Mouse (Mus musculus): ENCODE measurements at regions not wholly inside any gene's neighbourhood (a gene's known extent, or its start where the extent isn't known, plus 50 kb on each side); places are given as distances from the start of the nearest gene placed in this dataset.
"Not testable (repeated sequence)": the region's sequence is repeated elsewhere in the genome, so short reads cannot be mapped to it uniquely, and the experiment has no call there.

DNA sequence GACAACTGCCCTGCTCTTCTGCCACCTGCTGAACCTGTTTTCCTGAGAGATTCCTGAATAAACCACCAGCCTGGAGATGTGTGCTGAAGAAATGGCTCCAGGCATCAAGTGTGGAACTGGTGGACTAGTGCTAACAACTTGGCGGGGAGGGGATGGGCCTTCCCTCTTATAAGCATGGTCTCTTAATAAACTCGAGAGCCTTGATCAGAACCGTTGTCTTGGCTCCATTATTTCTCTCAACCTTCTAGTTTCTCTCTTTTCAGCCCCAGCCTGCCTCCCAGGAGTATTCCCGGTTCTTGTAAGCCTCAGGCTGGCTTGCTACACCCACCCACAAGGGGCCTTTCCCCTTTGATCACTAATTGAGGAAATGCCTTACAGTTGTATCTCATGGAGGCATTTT, 473.0 kb upstream of the Cntn5 start:
- 71% methylated on average over 4 of the region's 4 CpGs for WGBS
- Histone ChIP-seq H3K27me3 (ENCODE audit: control insufficient read depth, insufficient read depth, low read length) (no peaks in the 10 kb centered on the region), H3K4me3 (replicated peaks; ENCODE audit: low read length) (no peak overlapping the region), H3K36me3 (ENCODE audit: control insufficient read depth, insufficient read depth, low read length) (no peaks in the 10 kb centered on the region), H3K4me1 (ENCODE audit: control insufficient read depth, insufficient read depth, low read length) (no peaks in the 10 kb centered on the region), H3K4me2 (ENCODE audit: low read depth, low read length) (no peak overlapping the region), H3K27ac (ENCODE audit: low read length) (no peak overlapping the region), H3K9ac (ENCODE audit: low read length) (no peak overlapping the region), H3K9me3 (replicated peaks; ENCODE audit: control insufficient read depth, low read length) (no peaks in the 10 kb centered on the region)
- no peak for ATAC-seq (ENCODE audit: insufficient read depth, low FRiP score)

GRCm38 (mm10) chr9:11373294-11373903, 468.8 kb upstream of the Cntn5 start:
- no peak for ATAC-seq (ENCODE audit: insufficient read depth, low FRiP score)

GRCm38 (mm10) chr9:11368056-11368455, 463.5 kb upstream of the Cntn5 start:
- Histone ChIP-seq H3K4me2 (ENCODE audit: low read depth, low read length) (no peak overlapping the region), H3K4me1 (ENCODE audit: control insufficient read depth, insufficient read depth, low read length) (no peaks in the 10 kb centered on the region), H3K9ac (ENCODE audit: low read length) (no peak overlapping the region), H3K9me3 (replicated peaks; ENCODE audit: control insufficient read depth, low read length) (no peaks in the 10 kb centered on the region), H3K4me3 (replicated peaks; ENCODE audit: low read length) (no peak overlapping the region), H3K36me3 (ENCODE audit: control insufficient read depth, insufficient read depth, low read length) (no peaks in the 10 kb centered on the region), H3K27ac (ENCODE audit: low read length) (no peak overlapping the region), H3K27me3 (ENCODE audit: control insufficient read depth, insufficient read depth, low read length) (no peaks in the 10 kb centered on the region)
- 54% methylated on average over 1 of the region's 1 CpGs for WGBS
- no peak for ATAC-seq (ENCODE audit: insufficient read depth, low FRiP score)

More at GRCm38 (mm10) chr9:11373294-11373903, 468.8 kb upstream of the Cntn5 start:
- WGBS, result 86% methylated on average over 2 of the region's 2 CpGs
- no peaks in the 10 kb centered on the region for H3K9me3 ChIP-seq (replicated peaks; ENCODE audit: control insufficient read depth, low read length)
- no peak overlapping the region for H3K27ac ChIP-seq (ENCODE audit: low read length)
- no peaks in the 10 kb centered on the region for H3K27me3 ChIP-seq (ENCODE audit: control insufficient read depth, insufficient read depth, low read length)
- no peaks in the 10 kb centered on the region for H3K36me3 ChIP-seq (ENCODE audit: control insufficient read depth, insufficient read depth, low read length)
- no peak overlapping the region for H3K4me2 ChIP-seq (ENCODE audit: low read depth, low read length)
- H3K9ac ChIP-seq (ENCODE audit: low read length), result no peak overlapping the region
- no peak overlapping the region for H3K4me3 ChIP-seq (replicated peaks; ENCODE audit: low read length)
- no peaks in the 10 kb centered on the region for H3K4me1 ChIP-seq (ENCODE audit: control insufficient read depth, insufficient read depth, low read length)

- WGBS, result 73% methylated on average over 4 of the region's 4 CpGs
- no peak overlapping the region for H3K9ac ChIP-seq (ENCODE audit: low read length)
- H3K4me3 ChIP-seq (replicated peaks; ENCODE audit: low read length), result no peak overlapping the region
- no peak overlapping the region for H3K4me2 ChIP-seq (ENCODE audit: low read depth, low read length)
- no peak for ATAC-seq (ENCODE audit: insufficient read depth, low FRiP score)
- H3K4me1 ChIP-seq (ENCODE audit: control insufficient read depth, insufficient read depth, low read length), result no peaks in the 10 kb centered on the region
- no peaks in the 10 kb centered on the region for H3K27me3 ChIP-seq (ENCODE audit: control insufficient read depth, insufficient read depth, low read length)
- no peaks in the 10 kb centered on the region for H3K36me3 ChIP-seq (ENCODE audit: control insufficient read depth, insufficient read depth, low read length)
- H3K27ac ChIP-seq (ENCODE audit: low read length), result no peak overlapping the region
- no peaks in the 10 kb centered on the region for H3K9me3 ChIP-seq (replicated peaks; ENCODE audit: control insufficient read depth, low read length)
Measured at GRCm38 (mm10) chr9:11328900-11329299, 424.3 kb upstream of the Cntn5 start.

DNA sequence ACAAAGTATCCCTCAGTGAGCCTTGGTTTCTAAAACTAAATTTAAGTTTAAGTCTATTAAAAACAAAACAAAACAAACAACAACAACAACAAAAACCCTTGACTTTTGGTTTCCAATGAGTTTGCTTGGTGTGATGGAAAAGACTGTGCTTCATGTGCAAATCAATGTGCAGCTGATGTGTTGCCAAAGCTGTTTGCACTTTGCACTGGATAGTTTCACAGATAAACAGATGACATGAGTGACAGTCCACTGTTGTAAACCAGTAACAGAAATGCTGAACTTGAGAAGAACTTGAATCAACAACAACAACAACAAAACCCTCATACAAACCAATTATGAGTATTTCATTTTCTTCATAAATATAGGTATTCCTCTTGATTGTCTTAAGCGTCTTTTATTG, 412.6 kb upstream of the Cntn5 start:
- 72% methylated on average over 1 of the region's 1 CpGs for WGBS
- Histone ChIP-seq H3K4me2 (ENCODE audit: low read depth, low read length) (no peak overlapping the region), H3K27me3 (ENCODE audit: control insufficient read depth, insufficient read depth, low read length) (no peaks in the 10 kb centered on the region), H3K9ac (ENCODE audit: low read length) (no peak overlapping the region), H3K4me3 (replicated peaks; ENCODE audit: low read length) (no peak overlapping the region), H3K27ac (ENCODE audit: low read length) (no peak overlapping the region), H3K36me3 (ENCODE audit: control insufficient read depth, insufficient read depth, low read length) (no peaks in the 10 kb centered on the region), H3K4me1 (ENCODE audit: control insufficient read depth, insufficient read depth, low read length) (no peaks in the 10 kb centered on the region), H3K9me3 (replicated peaks; ENCODE audit: control insufficient read depth, low read length) (no peaks in the 10 kb centered on the region)
- no peak for ATAC-seq (ENCODE audit: insufficient read depth, low FRiP score)

GRCm38 (mm10) chr9:11297116-11297515, 392.5 kb upstream of the Cntn5 start:
- not testable (repeated sequence) for H3K4me1 ChIP-seq (ENCODE audit: control insufficient read depth, insufficient read depth, low read length); H3K9ac ChIP-seq (ENCODE audit: low read length); H3K4me2 ChIP-seq (ENCODE audit: low read depth, low read length); H3K36me3 ChIP-seq (ENCODE audit: control insufficient read depth, insufficient read depth, low read length); H3K27ac ChIP-seq (ENCODE audit: low read length); H3K9me3 ChIP-seq (replicated peaks; ENCODE audit: control insufficient read depth, low read length); H3K4me3 ChIP-seq (replicated peaks; ENCODE audit: low read length); ATAC-seq (ENCODE audit: insufficient read depth, low FRiP score); H3K27me3 ChIP-seq (ENCODE audit: control insufficient read depth, insufficient read depth, low read length)
- 92% methylated on average over 17 of the region's 17 CpGs for WGBS

DNA sequence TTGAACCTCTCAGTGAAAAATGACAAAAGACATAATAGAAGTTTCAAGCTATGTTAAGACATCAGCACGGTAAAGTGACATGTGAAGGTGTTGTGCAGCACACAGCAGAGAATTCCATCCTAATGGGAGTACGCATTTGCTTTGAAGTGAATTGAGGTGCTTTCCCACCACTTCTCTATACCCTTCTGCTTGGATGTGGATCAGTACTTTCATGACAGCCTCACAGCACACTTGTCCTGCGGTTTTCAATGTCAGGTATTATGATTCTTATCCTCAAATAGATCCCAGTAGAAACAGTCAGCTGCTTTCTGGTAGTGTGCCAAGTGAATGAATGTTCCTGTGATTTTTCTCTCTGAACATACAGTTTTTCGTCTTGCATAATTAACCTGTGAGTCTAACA, 380.6 kb upstream of the Cntn5 start:
- Histone ChIP-seq H3K27ac (ENCODE audit: low read length) (no peak overlapping the region), H3K4me1 (ENCODE audit: control insufficient read depth, insufficient read depth, low read length) (no peaks in the 10 kb centered on the region), H3K9me3 (replicated peaks; ENCODE audit: control insufficient read depth, low read length) (no peaks in the 10 kb centered on the region), H3K27me3 (ENCODE audit: control insufficient read depth, insufficient read depth, low read length) (no peaks in the 10 kb centered on the region), H3K36me3 (ENCODE audit: control insufficient read depth, insufficient read depth, low read length) (no peaks in the 10 kb centered on the region), H3K9ac (ENCODE audit: low read length) (no peak overlapping the region), H3K4me2 (ENCODE audit: low read depth, low read length) (no peak overlapping the region), H3K4me3 (replicated peaks; ENCODE audit: low read length) (no peak overlapping the region)
- WGBS, result 68% methylated on average over 4 of the region's 4 CpGs
- no peak for ATAC-seq (ENCODE audit: insufficient read depth, low FRiP score)

- H3K27ac ChIP-seq (ENCODE audit: low read length), result no peak overlapping the region
- no peaks in the 10 kb centered on the region for H3K4me1 ChIP-seq (ENCODE audit: control insufficient read depth, insufficient read depth, low read length)
- no peaks in the 10 kb centered on the region for H3K9me3 ChIP-seq (replicated peaks; ENCODE audit: control insufficient read depth, low read length)
- no peak for ATAC-seq (ENCODE audit: insufficient read depth, low FRiP score)
- H3K4me3 ChIP-seq (replicated peaks; ENCODE audit: low read length), result no peak overlapping the region
- H3K27me3 ChIP-seq (ENCODE audit: control insufficient read depth, insufficient read depth, low read length), result no peaks in the 10 kb centered on the region
- H3K4me2 ChIP-seq (ENCODE audit: low read depth, low read length), result no peak overlapping the region
- H3K9ac ChIP-seq (ENCODE audit: low read length), result no peak overlapping the region
- WGBS, result 61% methylated on average over 1 of the region's 1 CpGs
- no peaks in the 10 kb centered on the region for H3K36me3 ChIP-seq (ENCODE audit: control insufficient read depth, insufficient read depth, low read length)
Measured at GRCm38 (mm10) chr9:11284549-11284948, 380.0 kb upstream of the Cntn5 start.

DNA sequence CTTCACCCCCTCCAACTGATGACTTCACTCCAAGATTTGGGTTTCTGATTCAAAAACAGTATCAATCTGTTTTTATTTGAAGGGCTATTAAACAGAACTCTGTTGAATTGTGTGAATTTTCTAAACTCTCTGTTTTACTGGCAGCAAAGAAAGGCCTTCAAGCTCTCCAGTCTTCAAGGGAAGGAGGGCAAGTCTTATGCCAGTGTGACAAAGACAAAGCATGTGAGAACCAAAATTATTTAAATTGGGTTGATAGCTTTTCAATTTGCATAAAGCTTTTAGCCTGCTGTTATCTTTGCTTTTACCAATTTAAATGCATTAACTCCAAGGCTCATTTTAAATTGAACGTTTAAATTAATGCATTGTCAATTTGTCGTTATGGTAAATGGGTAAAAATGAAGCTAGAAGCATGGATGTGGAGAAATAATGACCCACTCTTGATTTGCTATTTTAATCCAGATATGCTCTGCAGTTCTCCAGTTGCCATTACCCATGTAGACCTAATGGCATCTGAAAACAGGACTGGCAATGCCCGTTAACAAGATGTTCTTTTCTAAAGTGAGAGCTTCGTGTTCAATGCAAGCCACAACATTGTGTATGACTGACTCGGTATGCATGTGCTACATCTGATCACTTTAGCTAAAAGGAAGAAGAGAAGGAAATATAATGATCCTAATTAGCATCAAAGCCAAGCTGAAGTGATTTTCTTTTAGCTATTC, 375.0 kb upstream of the Cntn5 start:
- H3K4me1 ChIP-seq (ENCODE audit: control insufficient read depth, insufficient read depth, low read length), result no peaks in the 10 kb centered on the region
- no peak overlapping the region for H3K27ac ChIP-seq (ENCODE audit: low read length)
- no peaks in the 10 kb centered on the region for H3K36me3 ChIP-seq (ENCODE audit: control insufficient read depth, insufficient read depth, low read length)
- H3K4me2 ChIP-seq (ENCODE audit: low read depth, low read length), result no peak overlapping the region
- no peaks in the 10 kb centered on the region for H3K27me3 ChIP-seq (ENCODE audit: control insufficient read depth, insufficient read depth, low read length)
- no peak overlapping the region for H3K4me3 ChIP-seq (replicated peaks; ENCODE audit: low read length)
- H3K9me3 ChIP-seq (replicated peaks; ENCODE audit: control insufficient read depth, low read length), result no peaks in the 10 kb centered on the region
- no peak overlapping the region for H3K9ac ChIP-seq (ENCODE audit: low read length)
- WGBS, result 83% methylated on average over 5 of the region's 5 CpGs
- no peak for ATAC-seq (ENCODE audit: insufficient read depth, low FRiP score)

All from stomach, embryonic 16.5 days (tissue).